Mouse (Mus musculus) cerebellum, adult 11-12 months (tissue): ENCODE measurements around the gene Pigm.

ENCODE experiments used
- DNase-seq: peaks from one replicate; pipeline ENCODE4 v3.0.0; 2022

Gene Pigm

DNA sequence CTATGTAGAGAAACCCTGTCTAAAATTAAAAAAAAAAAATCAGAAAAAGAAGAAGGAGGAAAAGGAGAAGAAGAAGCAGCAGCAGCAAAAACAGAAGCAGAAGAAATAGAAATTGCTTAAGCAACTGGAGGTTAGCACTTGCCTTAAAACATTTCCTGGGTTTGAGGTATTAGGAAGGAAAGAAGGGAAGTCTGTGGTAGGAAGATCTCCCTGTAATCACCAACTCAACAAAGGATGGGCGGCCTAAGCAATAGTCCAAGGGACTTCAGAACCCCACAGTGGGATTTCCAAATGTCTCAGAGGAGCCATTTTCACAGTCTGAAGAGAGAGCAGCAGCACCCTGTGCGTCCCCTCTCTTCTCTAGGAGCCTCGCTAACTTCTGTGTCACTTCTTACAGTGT lies 23.9 kb upstream of the Pigm start:
- no peak for DNase-seq

DNA sequence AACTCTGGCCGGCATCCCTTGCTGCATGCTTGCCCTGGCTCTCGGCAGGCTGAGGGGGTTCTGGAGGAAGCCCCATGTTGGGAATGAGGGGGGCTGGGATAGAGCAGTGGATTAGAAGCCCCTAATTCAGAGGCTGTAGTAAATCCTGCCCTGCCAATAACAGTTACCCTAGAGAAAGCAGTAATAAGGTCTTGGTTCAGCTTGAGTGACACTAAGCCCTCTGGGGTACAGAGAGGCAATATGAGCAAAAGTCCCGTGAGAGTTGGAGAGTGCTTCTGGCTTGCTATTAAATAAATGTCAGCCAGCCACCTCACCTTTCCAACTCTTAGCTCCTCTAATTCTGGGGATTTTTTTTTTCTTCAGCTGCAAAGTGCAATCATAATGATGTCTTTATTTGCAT lies 21.0 kb upstream of the Pigm start:
- no peak for DNase-seq

DNA sequence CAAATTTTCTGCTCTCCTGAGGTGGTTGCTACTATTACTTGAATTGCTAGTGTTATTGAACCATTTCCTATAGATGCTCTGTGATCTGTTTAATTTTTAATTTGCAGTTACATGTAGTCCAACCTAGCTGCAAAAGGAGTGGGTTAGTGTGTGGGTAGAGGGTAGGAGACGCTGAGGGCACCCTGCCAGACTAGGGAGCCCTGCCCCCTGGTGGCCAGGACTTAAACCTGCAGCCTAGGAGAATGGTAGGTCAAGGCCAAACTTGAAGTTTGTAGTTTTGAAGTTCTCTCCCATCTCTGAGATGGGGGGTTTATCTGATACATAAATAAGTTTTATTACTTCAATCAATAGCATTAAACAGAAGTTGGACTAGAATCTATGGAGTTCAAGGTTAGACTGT lies 18.8 kb upstream of the Pigm start:
- peak; percentile 58 for DNase-seq

DNA sequence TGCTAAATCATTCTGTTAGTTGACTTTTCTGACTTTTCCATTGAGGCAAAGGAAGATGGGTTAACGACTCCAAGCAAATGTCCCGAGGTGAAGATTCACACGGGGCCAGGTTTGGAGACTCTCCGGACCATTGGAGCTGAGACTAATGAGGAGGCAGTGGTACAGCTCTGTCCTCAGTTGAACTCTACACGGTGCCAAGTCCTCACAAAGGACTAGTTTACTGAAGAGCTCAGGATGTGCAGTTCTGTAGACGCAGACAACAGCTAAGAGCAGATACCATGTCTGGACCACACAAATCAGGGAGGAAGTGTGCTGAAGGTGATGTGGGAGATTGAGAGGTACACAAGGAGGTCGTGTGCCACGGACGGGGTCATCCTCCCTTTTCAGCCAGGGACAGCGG lies 18.0 kb upstream of the Pigm start:
- no peak for DNase-seq

DNA sequence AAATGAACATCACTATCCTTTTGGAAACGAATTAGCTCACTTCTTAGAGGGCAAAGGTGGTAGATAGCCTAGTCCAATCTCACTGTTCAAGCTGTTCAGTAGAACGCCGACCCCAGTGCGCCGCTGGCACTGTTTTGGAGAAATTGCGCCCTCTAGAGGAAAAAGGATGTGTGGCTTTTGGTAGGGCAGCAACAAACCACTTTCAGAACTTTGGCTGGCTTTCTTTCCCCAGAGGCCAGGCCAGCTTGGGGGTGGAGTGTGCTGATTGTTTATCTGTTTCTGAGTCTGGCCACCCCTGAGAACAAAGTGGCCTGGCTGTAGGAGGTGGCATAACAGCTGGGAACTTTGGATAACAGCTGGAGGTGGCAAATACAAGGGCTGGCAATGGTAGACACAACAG lies 11.7 kb upstream of the Pigm start:
- peak; percentile 45 for DNase-seq

DNA sequence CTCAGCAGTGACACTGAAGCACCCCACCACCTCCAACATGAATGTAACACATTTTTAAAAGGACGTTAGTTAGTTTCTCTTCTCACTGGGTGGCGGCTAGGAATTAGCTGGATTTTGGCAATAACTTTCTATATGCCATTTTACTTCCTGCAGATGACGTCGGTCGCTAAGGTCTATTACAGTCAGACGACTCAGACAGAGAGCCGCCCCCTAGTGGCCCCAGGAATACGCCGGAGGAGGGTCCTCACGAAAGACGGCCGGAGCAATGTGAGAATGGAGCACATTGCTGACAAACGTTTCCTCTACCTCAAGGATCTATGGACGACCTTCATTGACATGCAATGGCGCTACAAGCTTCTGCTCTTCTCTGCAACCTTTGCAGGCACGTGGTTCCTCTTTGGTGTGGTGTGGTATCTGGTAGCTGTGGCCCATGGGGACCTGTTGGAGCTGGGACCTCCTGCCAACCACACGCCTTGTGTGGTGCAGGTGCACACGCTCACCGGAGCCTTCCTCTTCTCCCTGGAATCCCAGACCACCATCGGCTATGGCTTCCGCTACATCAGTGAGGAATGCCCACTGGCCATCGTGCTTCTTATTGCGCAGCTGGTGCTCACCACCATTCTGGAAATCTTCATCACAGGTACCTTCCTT lies 7.5 kb upstream of the Pigm start:
- no peak for DNase-seq

DNA sequence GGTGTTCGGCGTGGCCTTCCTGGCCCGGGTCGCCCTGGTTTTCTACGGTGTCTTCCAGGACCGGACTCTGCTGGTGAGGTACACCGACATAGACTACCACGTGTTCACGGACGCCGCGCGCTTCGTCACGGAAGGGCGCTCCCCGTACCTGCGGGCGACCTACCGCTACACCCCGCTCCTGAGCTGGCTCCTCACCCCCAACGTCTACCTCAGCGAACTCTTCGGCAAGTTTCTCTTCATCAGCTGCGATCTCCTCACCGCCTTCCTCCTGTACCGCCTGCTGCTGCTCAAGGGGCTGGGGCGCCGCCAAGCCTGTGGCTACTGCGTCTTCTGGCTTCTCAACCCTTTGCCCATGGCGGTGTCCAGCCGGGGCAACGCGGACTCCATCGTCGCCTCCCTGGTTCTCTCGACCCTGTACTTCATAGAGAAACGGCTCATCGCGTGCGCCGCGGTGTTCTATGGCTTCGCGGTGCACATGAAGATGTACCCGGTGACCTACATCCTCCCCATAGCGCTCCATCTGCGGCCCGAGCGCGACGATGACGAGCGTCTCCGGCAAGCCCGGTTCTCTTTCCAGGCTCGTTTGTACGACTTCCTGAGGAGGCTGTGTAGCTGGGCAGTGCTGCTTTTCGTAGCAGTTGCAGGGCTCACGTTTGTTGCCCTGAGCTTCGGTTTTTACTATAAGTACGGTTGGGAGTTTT lies 562 bp downstream of the Pigm start:
- DNase-seq: no peak

DNA sequence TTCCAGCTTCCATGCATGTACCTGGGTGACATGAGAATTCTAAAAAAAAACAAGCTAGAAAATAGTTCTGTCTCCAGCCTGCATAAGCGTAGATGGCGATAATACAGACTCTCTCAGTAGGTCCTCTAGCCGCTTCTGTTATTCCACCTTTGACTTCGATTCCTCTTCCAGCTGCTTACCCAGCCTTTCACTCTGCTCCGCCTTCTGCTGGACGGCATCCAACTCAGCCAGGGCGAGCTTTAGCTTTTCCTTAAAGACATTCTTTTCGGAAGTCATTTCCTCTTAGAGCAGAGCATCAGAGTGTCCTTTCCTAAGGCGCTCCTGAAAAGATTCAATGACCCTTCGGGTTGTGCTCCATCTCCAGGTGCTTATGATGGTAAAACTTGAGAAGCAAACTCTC lies 3.7 kb downstream of the Pigm start:
- no peak for DNase-seq

DNA sequence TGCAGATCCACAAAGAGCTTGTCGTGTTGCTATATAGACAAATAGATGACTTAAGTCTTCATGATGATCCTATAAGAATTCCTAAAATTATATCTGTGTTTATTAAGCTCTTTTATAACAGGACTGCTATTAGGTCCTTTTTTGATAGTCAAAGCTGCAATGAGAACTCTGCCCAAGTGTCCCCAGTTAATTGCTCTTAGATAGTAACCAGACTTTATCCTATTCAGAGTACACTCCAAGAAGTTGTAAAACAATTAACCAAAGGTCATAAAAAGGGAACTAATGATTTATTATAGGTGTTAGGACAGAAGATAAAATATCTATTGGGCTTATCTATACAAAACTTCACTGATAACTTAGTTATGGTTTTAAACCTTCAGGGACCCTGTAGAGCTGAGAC lies 5.7 kb downstream of the Pigm start:
- DNase-seq: no peak

DNA sequence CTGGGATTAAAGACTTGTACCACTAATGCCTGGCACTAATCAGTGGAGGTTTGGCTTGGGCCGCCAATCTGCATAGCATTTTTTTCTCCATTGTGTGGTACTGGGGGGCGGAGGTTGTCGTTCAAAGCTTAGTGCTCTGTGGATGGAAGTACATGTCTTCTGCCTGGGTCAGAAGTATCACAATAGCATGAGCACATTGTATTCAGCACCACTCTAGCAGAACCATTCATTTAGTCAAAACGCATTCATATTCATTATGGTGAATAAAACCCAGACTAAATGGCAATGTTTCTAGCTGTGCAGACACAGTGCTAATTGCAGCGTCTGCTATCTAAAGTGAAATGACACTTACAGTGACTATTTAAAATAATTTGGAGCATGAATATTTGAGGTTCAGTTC lies 10.9 kb downstream of the Pigm start:
- no peak for DNase-seq

DNA sequence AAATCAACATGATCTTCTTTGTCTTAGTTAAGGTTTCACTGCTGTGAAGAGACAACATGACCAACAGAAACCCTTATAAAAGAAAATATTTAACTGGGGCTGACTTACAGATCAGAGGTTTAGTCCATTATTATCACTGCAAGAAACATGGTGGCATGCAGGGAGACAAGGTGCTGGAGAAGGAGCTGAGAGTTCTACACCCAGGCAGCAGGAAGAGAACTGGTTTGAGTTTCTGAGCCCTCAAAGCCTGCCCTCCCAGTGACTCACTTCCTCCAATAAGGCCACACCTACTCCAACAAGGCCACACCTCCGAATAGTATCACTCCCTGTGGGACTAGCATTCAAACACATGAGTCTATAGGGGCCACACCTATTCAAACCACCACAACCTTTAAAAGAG lies 14.4 kb downstream of the Pigm start:
- DNase-seq: no peak

DNA sequence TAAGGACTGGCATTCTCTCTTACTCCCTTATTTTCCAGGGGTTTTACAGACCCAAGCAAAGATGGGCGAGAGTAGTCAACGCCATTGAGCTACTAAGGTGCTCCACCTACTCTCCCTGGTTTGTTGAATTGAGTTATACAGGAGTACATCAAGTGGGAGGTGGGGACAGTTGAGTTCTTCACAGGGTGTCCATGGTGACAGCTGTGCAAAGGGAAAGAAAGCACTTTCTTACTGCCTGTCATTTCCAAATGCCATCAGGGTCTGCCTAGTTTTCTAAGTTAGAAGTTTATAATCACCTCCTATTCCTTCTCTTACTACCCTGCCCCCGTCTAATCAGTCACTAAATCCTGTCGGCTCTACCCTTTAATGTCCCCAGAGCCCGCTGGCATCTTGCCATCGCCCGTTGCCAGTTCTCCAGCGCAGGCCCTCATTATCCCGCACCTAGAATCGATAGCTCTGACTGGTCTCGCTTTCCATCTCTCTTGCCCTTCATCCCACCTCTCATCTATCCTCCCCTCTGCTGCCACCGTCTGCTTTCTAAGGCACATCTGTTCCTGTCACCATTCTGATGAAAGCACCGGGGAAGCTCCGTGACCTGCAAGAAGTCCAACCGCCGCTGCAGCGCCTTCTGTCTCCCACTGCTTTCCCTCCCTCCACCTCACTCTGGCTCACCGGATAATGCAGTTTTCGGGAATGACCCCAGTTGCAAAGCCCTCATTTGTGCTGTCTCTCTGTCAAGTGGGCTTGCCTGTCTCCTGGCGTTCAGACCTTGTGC lies 15.6 kb downstream of the Pigm start:
- DNase-seq: no peak

DNA sequence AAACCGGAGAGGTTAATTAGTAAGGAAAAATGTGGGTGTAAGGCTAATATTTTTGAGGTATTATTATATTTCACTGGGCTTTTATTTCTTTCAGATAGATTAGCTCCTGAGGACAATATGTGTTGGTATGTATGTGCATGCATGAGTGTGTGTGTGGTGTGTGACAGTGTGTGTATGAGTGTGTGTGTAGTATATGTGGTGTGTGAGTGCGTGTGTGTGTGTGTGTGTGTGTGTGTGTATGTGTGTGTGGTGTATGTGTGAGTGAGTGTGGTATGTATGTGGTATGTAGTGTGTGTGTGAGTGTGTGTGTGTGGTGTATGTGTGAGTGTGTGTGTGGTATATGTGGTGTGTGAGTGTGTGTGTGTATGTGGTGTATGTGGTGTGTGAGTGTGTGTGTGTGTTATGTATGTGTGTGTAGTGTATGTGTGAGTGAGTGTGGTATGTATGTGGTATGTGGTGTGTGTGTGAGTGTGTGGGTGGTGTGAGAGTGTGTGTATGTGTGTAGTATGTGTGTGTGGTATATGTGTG lies 16.4 kb downstream of the Pigm start:
- DNase-seq: no peak

DNA sequence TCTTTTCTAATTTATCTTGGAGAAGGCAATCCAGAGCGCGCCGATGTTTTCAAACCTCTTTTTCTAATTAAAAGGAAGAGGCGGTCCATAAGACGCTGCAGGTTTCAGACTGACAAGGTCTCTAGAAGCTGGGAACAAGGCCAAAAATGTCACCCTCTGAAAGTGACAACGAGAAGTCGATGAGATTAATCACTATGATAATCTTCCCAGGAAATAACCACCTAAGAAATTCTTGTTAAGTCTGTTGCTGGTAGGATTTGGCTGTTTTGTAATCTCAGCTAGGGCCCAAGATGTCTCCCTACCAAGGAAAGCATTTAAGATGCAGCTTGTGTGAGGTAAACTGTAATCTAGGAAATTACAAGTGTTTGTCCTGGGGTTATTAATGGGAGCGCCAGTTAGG lies 17.4 kb downstream of the Pigm start:
- no peak for DNase-seq

DNA sequence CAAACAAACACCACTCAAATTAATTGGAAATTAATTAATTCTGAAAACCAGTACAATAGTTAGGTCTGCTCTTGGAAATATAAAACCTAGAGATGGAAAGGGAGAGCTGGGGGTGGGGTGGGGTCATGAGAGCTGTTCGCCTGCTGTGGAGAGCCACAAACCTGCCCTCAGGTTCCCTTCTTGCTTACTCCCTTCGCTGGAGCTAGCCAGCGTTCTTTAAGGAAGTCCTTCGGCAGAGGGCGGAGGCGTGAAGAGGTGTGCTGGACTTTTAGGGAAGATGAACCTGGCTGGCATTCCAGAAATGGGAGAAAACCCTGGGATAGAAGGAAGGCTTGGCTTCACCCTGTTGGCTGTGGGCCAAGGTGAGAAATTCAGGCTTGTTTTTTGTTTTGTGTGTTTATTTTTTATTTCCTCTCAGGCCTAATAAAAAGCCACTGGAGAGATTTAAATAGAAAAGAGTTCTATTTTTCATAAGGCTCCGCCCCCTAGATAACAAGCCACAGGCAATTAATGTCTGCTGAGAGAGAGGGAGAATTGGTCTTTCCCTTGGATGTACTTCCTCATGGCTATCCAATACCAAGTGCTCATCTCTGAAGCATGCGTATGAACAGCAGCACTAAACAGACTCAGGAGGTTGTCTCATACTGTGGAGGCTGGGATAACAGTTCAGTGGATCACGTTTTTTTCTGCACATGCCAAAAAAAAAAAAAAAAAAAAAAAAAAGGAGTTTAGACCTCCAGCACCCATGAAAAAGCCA lies 20.8 kb downstream of the Pigm start:
- no peak for DNase-seq

DNA sequence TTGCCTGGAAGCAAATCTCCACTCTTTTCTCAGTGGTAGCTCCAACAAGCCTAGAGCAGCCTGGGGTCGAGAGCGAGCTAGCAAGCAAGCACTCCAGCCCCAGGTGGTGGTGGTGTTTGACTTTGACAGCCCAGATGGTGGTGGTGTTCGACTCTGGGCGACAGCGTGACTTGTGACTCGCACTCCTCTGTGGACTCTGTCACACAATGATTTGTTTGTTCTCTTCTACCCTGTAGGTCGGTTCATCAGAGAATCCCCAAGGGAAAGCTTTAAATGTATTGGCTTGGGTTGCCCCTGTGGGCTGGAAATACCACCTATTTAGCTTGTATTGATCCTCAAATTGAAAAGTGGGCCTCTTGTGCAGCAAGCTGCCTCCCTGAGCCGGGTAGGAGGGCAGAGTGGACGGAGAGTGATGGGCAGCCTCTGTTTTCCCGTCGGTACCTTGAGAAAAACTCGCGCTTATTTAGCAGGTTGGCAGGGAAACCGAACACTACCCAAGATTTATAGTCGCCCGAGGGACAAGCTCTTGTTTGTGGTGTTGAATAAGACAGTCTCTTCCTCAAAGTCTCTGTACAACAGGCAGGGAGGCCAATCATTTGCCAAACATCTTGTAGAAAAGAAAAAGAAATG lies 29.8 kb downstream of the Pigm start:
- no peak for DNase-seq

DNA sequence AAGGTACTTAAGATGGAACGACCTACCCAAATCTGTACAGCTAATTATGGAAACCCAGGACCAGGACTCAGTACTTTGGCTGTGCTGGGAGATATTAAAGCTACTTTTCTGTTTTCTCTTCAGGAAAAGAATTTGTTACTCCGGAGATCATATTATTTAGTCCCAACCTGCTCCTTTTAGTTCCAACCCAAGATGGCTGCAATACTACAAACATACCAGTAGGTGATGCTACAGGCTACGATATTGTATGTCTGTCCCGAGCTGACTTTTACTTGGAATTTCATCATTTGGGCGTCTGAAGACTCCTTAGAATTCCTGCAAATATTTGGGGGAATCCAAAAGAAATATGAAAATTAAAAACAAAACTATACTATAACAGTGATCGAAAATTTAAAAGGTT lies 32.6 kb downstream of the Pigm start:
- no peak for DNase-seq

DNA sequence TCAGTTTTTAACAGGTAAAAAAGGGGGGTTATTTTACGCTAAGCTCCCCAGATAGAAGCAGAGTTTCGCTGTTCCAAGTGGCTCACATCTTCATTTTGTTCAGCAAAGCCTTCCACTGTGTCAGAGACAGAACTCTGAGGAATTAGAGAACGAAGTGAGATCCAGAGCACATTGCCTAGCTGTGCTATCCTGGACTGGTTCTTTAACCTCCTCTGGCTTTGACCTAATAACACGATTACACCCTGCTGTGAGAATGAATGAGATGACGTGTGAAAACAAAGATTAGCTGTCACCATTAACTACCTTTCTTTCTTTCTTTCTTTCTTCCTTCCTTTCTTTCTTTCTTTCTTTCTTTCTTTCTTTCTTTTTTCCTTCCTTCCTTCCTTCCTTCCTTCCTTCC lies 33.1 kb downstream of the Pigm start:
- no peak for DNase-seq

DNA sequence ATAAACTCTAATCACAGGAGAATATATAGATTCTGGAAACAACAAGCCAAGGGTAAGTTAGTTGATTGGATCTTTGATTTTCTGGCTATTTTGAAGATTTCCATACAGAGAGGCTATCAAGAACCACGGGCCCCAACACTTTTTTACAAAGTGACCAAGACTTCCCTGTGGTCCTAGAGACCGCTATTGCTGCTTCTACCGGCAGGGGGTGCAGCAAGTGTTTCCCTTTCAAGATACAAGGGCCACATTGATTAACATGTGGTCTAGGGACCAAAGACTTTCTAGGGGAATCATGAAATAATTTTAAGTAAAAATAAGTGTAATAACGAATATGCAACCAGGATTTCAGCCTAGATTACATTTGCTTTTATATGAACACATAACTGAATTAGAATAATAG lies 34.5 kb downstream of the Pigm start:
- DNase-seq: no peak

DNA sequence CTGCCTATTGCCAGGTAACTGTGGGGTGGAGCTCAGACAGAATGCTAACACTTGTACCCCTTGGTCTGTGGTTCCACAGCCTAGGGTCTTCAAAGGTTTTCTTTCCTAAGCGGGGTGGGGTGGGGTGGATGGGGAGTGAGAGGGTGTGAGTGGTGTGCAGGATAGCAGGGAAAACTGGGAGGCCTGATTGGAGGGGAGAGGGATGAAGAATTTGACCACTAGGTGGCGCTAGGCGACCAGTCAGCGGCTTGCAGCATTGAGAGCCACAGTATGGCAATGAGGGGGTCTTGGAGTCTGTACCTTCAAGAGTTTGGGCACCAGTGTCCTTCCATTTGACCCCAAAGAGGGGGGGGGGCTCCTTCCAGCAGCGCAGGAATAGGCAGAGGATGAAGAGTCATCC lies 35.9 kb downstream of the Pigm start:
- DNase-seq: peak; percentile 20

DNA sequence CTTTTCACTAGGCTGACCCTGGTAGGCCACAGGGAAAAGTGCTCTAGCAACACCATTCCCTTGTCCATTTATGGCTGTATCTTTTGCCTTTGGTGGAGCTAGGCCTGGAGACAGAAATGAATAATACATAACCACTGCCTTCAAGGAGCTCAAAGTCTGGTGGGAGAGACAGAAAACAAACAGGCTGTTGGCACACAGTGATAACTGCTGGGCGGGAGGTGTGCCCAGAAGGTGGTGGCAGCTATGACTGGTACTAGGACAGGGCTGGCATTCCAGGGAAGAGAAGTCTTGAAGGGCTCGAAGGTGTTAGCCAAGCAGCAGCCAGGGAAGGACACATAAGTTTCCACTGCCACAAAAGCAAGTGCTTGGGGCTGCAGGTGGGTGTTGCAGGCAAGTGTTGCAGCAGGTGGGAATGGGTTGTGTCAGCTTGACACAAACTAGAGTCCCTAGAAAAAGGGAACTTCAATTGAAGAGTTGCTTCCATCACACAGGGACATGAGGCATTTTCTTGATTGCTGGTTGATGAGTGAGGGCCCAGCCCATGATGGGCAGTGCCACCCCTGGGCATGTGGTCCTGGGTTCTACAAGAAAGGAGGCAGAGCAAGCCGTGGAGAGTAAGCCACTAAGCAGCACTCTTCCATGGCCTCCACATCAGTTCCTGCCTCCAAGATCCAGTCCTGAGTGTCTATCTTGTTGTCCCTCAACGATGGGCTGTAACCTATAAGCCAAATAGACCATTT lies 37.3 kb downstream of the Pigm start:
- no peak for DNase-seq

DNA sequence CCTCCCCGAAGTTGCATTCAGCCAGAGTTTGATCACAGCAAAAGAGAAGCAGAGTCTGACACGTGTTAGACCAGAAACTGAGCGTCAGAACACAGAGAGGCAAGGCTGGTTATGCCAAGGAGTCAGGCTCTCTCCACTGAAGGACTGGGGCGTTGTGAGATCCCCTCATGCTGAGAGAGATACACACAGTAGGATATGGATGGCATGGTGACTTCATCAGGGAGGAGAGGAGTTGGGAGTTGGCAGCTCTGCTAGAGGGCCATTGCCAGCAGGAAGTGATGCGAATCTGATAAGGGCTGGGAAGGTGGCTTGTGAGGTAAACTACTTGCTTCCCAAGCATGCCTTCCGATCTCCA lies 37.9 kb downstream of the Pigm start:
- no peak for DNase-seq
